Mouse (Mus musculus): ENCODE data around the gene Ier2. TPM values are rescaled to one million over a fixed set of nuclear protein-coding genes. Genes with fewer than 3 reads are reported as not detected.

Ier2 gene
- polyA plus RNA-seq, 1 experiment from 2014 or later, result 43.8 TPM

DNA sequence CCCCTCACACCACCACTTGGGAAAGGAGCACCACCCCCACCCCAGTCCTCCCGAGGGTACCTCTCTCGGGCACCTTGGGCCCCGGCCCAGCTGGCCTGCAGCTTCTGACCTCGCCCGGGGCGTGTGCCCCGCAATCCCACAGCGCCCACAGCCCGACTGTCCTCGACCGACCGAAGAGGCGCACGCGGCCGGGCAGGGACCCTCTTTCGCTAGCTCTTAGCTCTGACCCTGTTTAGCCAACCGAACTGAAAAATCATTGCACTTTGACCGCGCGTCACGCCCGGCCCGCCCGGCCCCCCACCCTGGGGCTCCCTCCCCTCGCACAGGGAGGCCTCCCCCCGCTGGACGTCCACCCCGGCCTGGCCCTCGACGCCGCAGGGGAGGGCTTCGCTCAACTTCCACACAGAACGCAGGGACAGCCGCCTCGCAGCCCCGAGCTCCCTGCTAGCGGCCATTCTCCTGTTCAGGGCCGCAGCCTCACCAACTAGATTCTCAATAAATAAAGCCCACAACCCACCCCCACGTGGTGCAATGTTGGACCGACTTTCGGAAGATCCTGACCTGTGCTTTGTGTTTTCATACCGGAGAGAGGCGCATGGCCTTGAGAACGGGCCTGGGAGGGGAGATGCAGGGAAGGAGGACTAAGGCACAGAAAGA, 44.1 kb upstream of the Ier2 start:
- 0 out of 2 replicates have a peak, but pooled peaks have one; percentile 14 for ATAC-seq (ENCODE audit: insufficient number of reproducible peaks, insufficient read depth, low FRiP score, low read depth)
- Histone ChIP-seq H3K9me3 (ENCODE audit: control insufficient read depth, low read length) (no peaks in the 10 kb centered on the region), H3K4me2 (ENCODE audit: low read length) (peak overlapping the region; percentile 51), H3K27me3 (ENCODE audit: control insufficient read depth, insufficient read depth, low read length) (peaks cover 57% of the 10 kb centered on the region), H3K4me1 (ENCODE audit: control insufficient read depth in 2 of 2, insufficient read depth in 2 of 2, low read length in 2 of 2) (peaks cover 14 to 52% of the 10 kb centered on the region in 2 experiments), H3K9ac (ENCODE audit: low read length) (peak overlapping the region; percentile 65), H3K36me3 (ENCODE audit: control insufficient read depth, insufficient read depth, low read length) (0 out of 2 replicates have a peak, but pooled peaks cover 4% of the 10 kb centered on the region), H3K27ac (replicated peaks in 1 of 2; ENCODE audit: control insufficient read depth in 1 of 2, insufficient read depth in 1 of 2, low read depth in 2 of 2, low read length in 2 of 2) (peak overlapping the region; percentile 66 to 75), H3K4me3 (ENCODE audit: control insufficient read depth in 1 of 2, insufficient read depth in 1 of 2, low read depth in 1 of 2, low read length in 2 of 2) (peak overlapping the region; percentile 27 to 35)
- 7% methylated on average over 45 of the region's 45 CpGs for WGBS

DNA sequence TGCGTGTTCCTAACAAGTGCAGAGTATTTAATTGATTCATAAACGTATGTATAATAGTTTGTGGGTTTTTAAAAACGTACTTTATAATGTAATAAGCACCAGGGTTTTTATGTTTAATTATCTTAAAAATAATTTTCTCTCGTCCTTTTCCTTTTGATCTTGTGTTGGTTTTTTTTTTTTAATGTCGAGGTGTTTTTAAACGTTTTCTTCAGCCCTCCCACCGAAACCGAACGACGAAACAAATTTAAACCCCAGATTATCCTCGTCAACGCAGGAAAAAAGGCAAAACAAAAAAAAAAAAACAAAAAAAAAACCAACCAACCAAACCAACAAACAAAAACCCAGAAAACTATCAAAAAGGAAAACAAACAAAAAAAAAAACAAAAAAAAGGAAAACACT, 43.3 kb upstream of the Ier2 start:
- no peak for ATAC-seq (ENCODE audit: insufficient number of reproducible peaks, insufficient read depth, low FRiP score, low read depth)
- H3K4me1 ChIP-seq (ENCODE audit: control insufficient read depth in 2 of 2, insufficient read depth in 2 of 2, low read length in 2 of 2), result peaks cover 16 to 53% of the 10 kb centered on the region in 2 experiments; a peak in 3 of 4 replicates
- H3K27me3 ChIP-seq (ENCODE audit: control insufficient read depth, insufficient read depth, low read length), result peaks cover 57% of the 10 kb centered on the region

DNA sequence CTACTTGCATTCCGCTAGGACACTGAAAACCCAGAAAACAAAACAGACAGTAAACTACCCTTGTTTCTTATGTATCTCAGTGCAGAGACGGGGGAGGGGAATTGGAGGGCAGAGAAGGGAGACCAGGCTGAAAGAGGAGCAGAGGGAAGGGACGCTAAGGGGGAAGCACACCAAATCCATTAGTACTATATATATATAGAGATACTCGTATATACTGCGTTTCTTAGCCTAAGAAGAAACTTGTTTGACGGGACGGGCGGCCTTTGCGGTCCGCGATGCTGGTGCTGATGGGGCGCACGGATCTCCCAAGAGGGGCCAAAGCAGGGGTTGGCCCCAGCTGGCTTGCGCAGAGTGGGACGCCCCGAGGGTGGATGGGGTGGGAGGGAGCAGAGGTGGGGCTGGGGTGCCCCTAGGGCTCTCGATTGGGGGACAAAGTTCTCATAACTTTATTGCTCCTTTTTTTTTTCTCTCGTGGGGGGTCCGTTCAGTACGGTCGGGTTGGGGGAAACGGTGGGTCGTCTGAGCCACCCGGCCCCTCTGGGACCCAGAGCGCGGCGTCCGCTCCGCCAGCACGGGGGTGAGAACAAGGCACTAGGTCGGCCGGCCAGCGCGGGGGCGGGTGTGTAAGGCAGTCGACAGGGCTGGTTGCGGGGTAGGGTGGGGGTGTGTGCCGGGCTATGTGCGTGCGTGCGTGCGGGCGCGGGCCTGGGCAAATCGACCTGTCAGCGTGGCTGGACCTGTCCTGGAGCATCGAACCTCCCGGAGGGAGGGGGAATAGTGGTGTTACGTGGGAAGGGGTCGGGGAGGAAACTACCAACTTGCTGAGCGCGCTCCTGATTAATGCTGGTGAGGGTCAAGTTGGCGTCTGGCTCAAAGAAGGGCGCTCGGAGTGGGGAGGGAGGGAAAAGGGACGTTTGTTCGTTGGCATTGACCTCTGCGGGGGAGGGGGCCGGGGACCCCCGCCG, 42.5 kb upstream of the Ier2 start:
- H3K36me3 ChIP-seq (ENCODE audit: control insufficient read depth, insufficient read depth, low read length), result 0 out of 2 replicates have a peak, but pooled peaks cover 4% of the 10 kb centered on the region
- peak overlapping the region; percentile 35 to 42 for H3K4me3 ChIP-seq (ENCODE audit: control insufficient read depth in 1 of 2, insufficient read depth in 1 of 2, low read depth in 1 of 2, low read length in 2 of 2)
- ATAC-seq (ENCODE audit: insufficient number of reproducible peaks, insufficient read depth, low FRiP score, low read depth), result no peak
- peaks cover 16 to 53% of the 10 kb centered on the region in 2 experiments; a peak in 3 of 4 replicates for H3K4me1 ChIP-seq (ENCODE audit: control insufficient read depth in 2 of 2, insufficient read depth in 2 of 2, low read length in 2 of 2)
- H3K4me2 ChIP-seq (ENCODE audit: low read length), result peak overlapping the region; percentile 65
- H3K9ac ChIP-seq (ENCODE audit: low read length), result peak overlapping the region; percentile 69
- peak overlapping the region; percentile 51 to 85 for H3K27ac ChIP-seq (replicated peaks in 1 of 2; ENCODE audit: control insufficient read depth in 1 of 2, insufficient read depth in 1 of 2, low read depth in 2 of 2, low read length in 2 of 2)
- 4% methylated on average over 60 of the region's 61 CpGs for WGBS
- H3K27me3 ChIP-seq (ENCODE audit: control insufficient read depth, insufficient read depth, low read length), result peaks cover 57% of the 10 kb centered on the region
- H3K9me3 ChIP-seq (ENCODE audit: control insufficient read depth, low read length), result no peaks in the 10 kb centered on the region

More for the DNA sequence above, 43.3 kb upstream of the Ier2 start:
- Histone ChIP-seq H3K27ac (replicated peaks in 1 of 2; ENCODE audit: control insufficient read depth in 1 of 2, insufficient read depth in 1 of 2, low read depth in 2 of 2, low read length in 2 of 2) (peak overlapping the region in 1 of 2 experiments; percentile 85; a peak in 2 of 4 replicates), H3K4me3 (ENCODE audit: control insufficient read depth in 1 of 2, insufficient read depth in 1 of 2, low read depth in 1 of 2, low read length in 2 of 2) (peak overlapping the region in 1 of 2 experiments; percentile 42; a peak in 2 of 4 replicates), H3K4me2 (ENCODE audit: low read length) (peak overlapping the region; percentile 65), H3K36me3 (ENCODE audit: control insufficient read depth, insufficient read depth, low read length) (0 out of 2 replicates have a peak, but pooled peaks cover 4% of the 10 kb centered on the region), H3K9ac (ENCODE audit: low read length) (peak overlapping the region; percentile 69), H3K9me3 (ENCODE audit: control insufficient read depth, low read length) (no peaks in the 10 kb centered on the region)
- 3% methylated on average over 12 of the region's 12 CpGs for WGBS

DNA sequence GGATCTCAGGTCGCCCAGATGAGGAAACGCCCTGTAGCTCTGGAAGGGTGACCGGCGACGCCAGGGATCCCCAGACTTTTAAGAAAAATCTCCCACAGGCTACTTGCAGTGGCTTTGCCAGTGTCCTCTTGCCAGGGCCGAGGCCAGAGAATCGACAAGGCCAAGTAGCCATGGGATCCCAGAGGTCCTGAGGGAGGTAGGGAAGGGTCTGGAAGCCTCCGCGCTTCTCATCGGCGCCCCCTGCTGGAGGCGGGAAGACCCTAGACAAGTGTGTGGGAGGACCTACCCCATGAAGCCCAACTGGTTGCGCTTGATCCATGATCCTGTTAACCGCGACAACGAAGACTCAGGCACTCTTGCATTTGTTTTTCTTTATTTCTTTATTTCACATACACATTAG, 41.7 kb upstream of the Ier2 start:
- ATAC-seq (ENCODE audit: insufficient number of reproducible peaks, insufficient read depth, low FRiP score, low read depth), result no peak
- Histone ChIP-seq H3K27ac (replicated peaks in 1 of 2; ENCODE audit: control insufficient read depth in 1 of 2, insufficient read depth in 1 of 2, low read depth in 2 of 2, low read length in 2 of 2) (peak overlapping the region in 1 of 2 experiments; percentile 85; a peak in 2 of 4 replicates), H3K4me1 (ENCODE audit: control insufficient read depth in 2 of 2, insufficient read depth in 2 of 2, low read length in 2 of 2) (peaks cover 16 to 51% of the 10 kb centered on the region in 2 experiments; a peak in 3 of 4 replicates), H3K4me2 (ENCODE audit: low read length) (peak overlapping the region; percentile 65), H3K36me3 (ENCODE audit: control insufficient read depth, insufficient read depth, low read length) (peaks cover 8% of the 10 kb centered on the region; the same call in 1 of the 2 replicates), H3K9ac (ENCODE audit: low read length) (peak overlapping the region; percentile 72; the same call in 1 of the 2 replicates), H3K4me3 (ENCODE audit: control insufficient read depth in 1 of 2, insufficient read depth in 1 of 2, low read depth in 1 of 2, low read length in 2 of 2) (peak overlapping the region; percentile 18 to 42), H3K27me3 (ENCODE audit: control insufficient read depth, insufficient read depth, low read length) (peaks cover 57% of the 10 kb centered on the region), H3K9me3 (ENCODE audit: control insufficient read depth, low read length) (no peaks in the 10 kb centered on the region)
- WGBS, result 4% methylated on average over 16 of the region's 16 CpGs

DNA sequence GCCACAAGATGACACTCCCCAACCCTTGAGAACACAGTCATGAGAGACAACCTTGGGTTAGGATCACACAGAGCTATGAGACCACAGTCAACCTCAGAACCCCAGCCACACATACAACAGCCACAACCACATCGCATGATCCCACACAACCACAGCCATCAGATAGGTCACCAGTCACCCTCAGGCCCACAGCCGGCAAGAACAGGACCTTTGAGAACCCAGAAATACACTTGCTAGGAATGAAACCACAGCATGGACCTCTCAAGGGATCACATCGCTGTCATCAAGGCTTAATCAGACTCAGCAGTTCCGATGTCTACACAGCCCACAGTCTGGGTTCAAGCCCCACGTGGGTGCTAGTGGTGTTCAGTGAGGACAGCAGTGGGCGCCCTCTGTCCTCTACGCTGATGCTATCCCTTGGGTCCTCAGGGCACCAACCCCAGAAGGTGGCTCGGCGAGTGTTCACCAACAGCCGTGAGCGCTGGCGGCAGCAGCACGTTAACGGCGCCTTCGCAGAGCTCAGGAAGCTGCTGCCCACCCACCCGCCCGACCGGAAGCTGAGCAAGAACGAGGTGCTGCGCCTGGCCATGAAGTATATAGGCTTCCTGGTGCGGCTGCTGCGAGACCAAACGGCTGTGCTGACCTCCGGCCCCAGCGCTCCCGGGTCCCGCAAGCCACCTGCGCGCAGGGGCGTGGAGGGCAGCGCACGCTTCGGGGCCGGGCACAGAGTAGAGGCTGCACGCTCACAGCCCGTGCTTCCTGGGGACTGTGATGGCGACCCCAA, 41.0 kb upstream of the Ier2 start:
- ATAC-seq (ENCODE audit: insufficient number of reproducible peaks, insufficient read depth, low FRiP score, low read depth), result no peak
- H3K27me3 ChIP-seq (ENCODE audit: control insufficient read depth, insufficient read depth, low read length), result peaks cover 53% of the 10 kb centered on the region

DNA sequence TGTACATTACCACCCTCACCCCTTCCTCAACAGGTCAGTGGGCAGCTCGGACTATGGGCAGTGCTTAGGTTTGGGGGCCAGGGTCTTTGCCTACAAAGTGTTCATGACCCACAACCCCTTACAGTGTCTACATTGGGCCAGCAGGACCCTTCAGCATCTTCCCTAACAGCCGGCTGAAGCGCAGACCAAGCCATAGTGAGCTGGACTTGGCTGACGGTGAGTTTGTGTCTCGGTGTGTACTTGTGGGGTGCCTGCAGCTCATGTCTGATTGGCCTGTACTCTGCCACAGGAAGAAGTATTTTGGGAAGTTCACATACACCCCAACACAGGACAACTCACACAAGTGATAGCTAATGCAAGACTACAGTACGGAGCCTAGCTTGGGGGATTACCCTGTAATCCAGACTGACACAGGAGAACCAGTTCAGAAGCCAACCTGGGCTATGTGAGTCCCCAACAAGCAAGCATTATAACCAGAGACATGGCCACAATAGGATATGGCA, 40.4 kb upstream of the Ier2 start:
- peak overlapping the region in 1 of 2 experiments; percentile 85; a peak in 2 of 4 replicates for H3K27ac ChIP-seq (replicated peaks in 1 of 2; ENCODE audit: control insufficient read depth in 1 of 2, insufficient read depth in 1 of 2, low read depth in 2 of 2, low read length in 2 of 2)
- peak overlapping the region; percentile 72 for H3K9ac ChIP-seq (ENCODE audit: low read length)

More for the DNA sequence above, 41.0 kb upstream of the Ier2 start:
- 11% methylated on average over 38 of the region's 38 CpGs for WGBS
- peak overlapping the region; percentile 72; the same call in 1 of the 2 replicates for H3K9ac ChIP-seq (ENCODE audit: low read length)
- no peaks in the 10 kb centered on the region for H3K9me3 ChIP-seq (ENCODE audit: control insufficient read depth, low read length)
- peak overlapping the region; percentile 18 to 42 for H3K4me3 ChIP-seq (ENCODE audit: control insufficient read depth in 1 of 2, insufficient read depth in 1 of 2, low read depth in 1 of 2, low read length in 2 of 2)
- peak overlapping the region in 1 of 2 experiments; percentile 85; a peak in 2 of 4 replicates for H3K27ac ChIP-seq (replicated peaks in 1 of 2; ENCODE audit: control insufficient read depth in 1 of 2, insufficient read depth in 1 of 2, low read depth in 2 of 2, low read length in 2 of 2)
- H3K4me2 ChIP-seq (ENCODE audit: low read length), result peak overlapping the region; percentile 65
- peaks cover 14 to 48% of the 10 kb centered on the region in 2 experiments; a peak in 3 of 4 replicates for H3K4me1 ChIP-seq (ENCODE audit: control insufficient read depth in 2 of 2, insufficient read depth in 2 of 2, low read length in 2 of 2)
- peaks cover 14% of the 10 kb centered on the region for H3K36me3 ChIP-seq (ENCODE audit: control insufficient read depth, insufficient read depth, low read length)

More for the DNA sequence above, 40.4 kb upstream of the Ier2 start:
- peak overlapping the region; percentile 32 to 42 for H3K4me3 ChIP-seq (ENCODE audit: control insufficient read depth in 1 of 2, insufficient read depth in 1 of 2, low read depth in 1 of 2, low read length in 2 of 2)
- WGBS, result 70% methylated on average over 6 of the region's 6 CpGs
- H3K4me1 ChIP-seq (ENCODE audit: control insufficient read depth in 2 of 2, insufficient read depth in 2 of 2, low read length in 2 of 2), result peaks cover 12 to 45% of the 10 kb centered on the region in 2 experiments; a peak in 3 of 4 replicates
- peaks cover 47% of the 10 kb centered on the region for H3K27me3 ChIP-seq (ENCODE audit: control insufficient read depth, insufficient read depth, low read length)
- no peak for ATAC-seq (ENCODE audit: insufficient number of reproducible peaks, insufficient read depth, low FRiP score, low read depth)
- peak overlapping the region; percentile 65 for H3K4me2 ChIP-seq (ENCODE audit: low read length)
- no peaks in the 10 kb centered on the region for H3K9me3 ChIP-seq (ENCODE audit: control insufficient read depth, low read length)
- H3K36me3 ChIP-seq (ENCODE audit: control insufficient read depth, insufficient read depth, low read length), result peaks cover 20% of the 10 kb centered on the region

Measured in heart, embryonic 14.5 days (tissue).